ENCODE assay signal across 12 mouse cellular contexts in genomic region chr14:21813847-21814246, GRCm38 (mm10). TPM values are rescaled to one million over a fixed set of nuclear protein-coding genes. Genes with fewer than 3 reads are reported as not detected.
DNase-seq lines count a peak whose midpoint lies in the region; ATAC-seq lines count a peak whose summit lies in the region.
"Had no signal": no experiment of that assay in that cellular context is flagged by ENCODE, and none has a peak within 500 bp of the region (broad histone marks: within the 10 kb centered on the region; RNA-seq: fewer than 3 reads in every experiment).

No protein-coding gene starts in this region.

- DNase-seq in heart, adult 11 months, result no peak
- peak; percentile 66 for DNase-seq in lung, postnatal 36 days
- DNase-seq in lung, postnatal 10 days, result no peak
- no peak for DNase-seq in yolk sac, embryonic 10.5 days (ENCODE audit: low spot score)
- DNase-seq in right cerebral cortex, postnatal 4 days, result no peak
- DNase-seq: embryo, embryonic 11 days had no signal

- no peak overlapping the region for H3K9ac ChIP-seq in heart, embryonic 13.5 days
- H3K9ac ChIP-seq in hindbrain, embryonic 16.5 days (ENCODE audit: low read depth, low read length), result no peak overlapping the region
- H3K9ac ChIP-seq: limb, embryonic 13.5 days; neural tube, embryonic 13.5 days had no signal

- no peak overlapping the region for H3K4me3 ChIP-seq in heart, embryonic 13.5 days
- no peak overlapping the region for H3K4me3 ChIP-seq in hindbrain, embryonic 16.5 days (ENCODE audit: low read length)
- H3K4me3 ChIP-seq: limb, embryonic 13.5 days; neural tube, embryonic 13.5 days had no signal

- 72% methylated on average over 3 of the region's 3 CpGs for WGBS in heart, embryonic 13.5 days
- 87% methylated on average over 3 of the region's 3 CpGs for WGBS in hindbrain, embryonic 16.5 days

- H3K27me3 ChIP-seq in heart, embryonic 13.5 days (replicated peaks), result no peaks in the 10 kb centered on the region
- no peaks in the 10 kb centered on the region for H3K27me3 ChIP-seq in hindbrain, embryonic 16.5 days (replicated peaks; ENCODE audit: control insufficient read depth, insufficient read depth, low read length)
- H3K27me3 ChIP-seq: limb, embryonic 13.5 days; neural tube, embryonic 13.5 days had no signal

- H3K4me1 ChIP-seq in heart, embryonic 13.5 days, result peaks cover 35% of the 10 kb centered on the region
- H3K4me1 ChIP-seq in hindbrain, embryonic 16.5 days (ENCODE audit: control insufficient read depth, insufficient read depth, low read depth, low read length), result no peaks in the 10 kb centered on the region
- H3K4me1 ChIP-seq: limb, embryonic 13.5 days; neural tube, embryonic 13.5 days had no signal

- no peaks in the 10 kb centered on the region for H3K9me3 ChIP-seq in heart, embryonic 13.5 days
- H3K9me3 ChIP-seq in hindbrain, embryonic 16.5 days (ENCODE audit: control insufficient read depth, low read length), result no peaks in the 10 kb centered on the region
- H3K9me3 ChIP-seq: limb, embryonic 13.5 days; neural tube, embryonic 13.5 days had no signal

- H3K36me3 ChIP-seq in heart, embryonic 13.5 days, result no peaks in the 10 kb centered on the region
- H3K36me3 ChIP-seq in hindbrain, embryonic 16.5 days (ENCODE audit: control insufficient read depth, insufficient read depth, low read length), result no peaks in the 10 kb centered on the region
- H3K36me3 ChIP-seq: limb, embryonic 13.5 days; neural tube, embryonic 13.5 days had no signal

- 0 out of 2 replicates have a peak overlapping the region, but pooled peaks have one; percentile 28 for H3K27ac ChIP-seq in heart, embryonic 13.5 days (replicated peaks)
- no peak overlapping the region for H3K27ac ChIP-seq in hindbrain, embryonic 16.5 days (ENCODE audit: low read depth, low read length)
- H3K27ac ChIP-seq: limb, embryonic 13.5 days; neural tube, embryonic 13.5 days had no signal

- no peak for ATAC-seq in heart, embryonic 13.5 days (ENCODE audit: extremely low read depth, insufficient number of reproducible peaks, low FRiP score, low TSS enrichment)
- peak; percentile 30 for ATAC-seq in granulocyte monocyte progenitor cell, adult 5-6 weeks (replicated peaks; ENCODE audit: poor library complexity, severe bottlenecking)
- no peak for ATAC-seq in hindbrain, embryonic 16.5 days

- no peak overlapping the region for H3K4me2 ChIP-seq in heart, embryonic 13.5 days
- no peak overlapping the region for H3K4me2 ChIP-seq in hindbrain, embryonic 16.5 days (ENCODE audit: low read length)
- H3K4me2 ChIP-seq: heart, embryonic 11.5 days; limb, embryonic 13.5 days; neural tube, embryonic 13.5 days had no signal

RNA-seq across cellular contexts. Expression of gene Vdac2, which starts 11.2 kb away (rescaled TPM):
- polyA plus RNA-seq in heart, embryonic 13.5 days (2015; fragmentation: Nextera tagmentation; extraction: Ambion mirVana), result 414 and 475 TPM in 2 replicates
- 212 and 291 TPM in 2 replicates for total RNA-seq in granulocyte monocyte progenitor cell, adult 5-6 weeks (2014; fragmentation: Nextera tagmentation)
- 386 and 388 TPM in 2 replicates for total RNA-seq in granulocyte monocyte progenitor cell, adult 5-6 weeks (2017)
- polyA plus RNA-seq in hindbrain, embryonic 16.5 days (2015; fragmentation: Nextera tagmentation; extraction: Ambion mirVana), result 300 and 327 TPM in 2 replicates

RNA-seq across cellular contexts. Expression of gene Comtd1, which starts 34.9 kb away (rescaled TPM):
- 36.7 and 44.7 TPM in 2 replicates for polyA plus RNA-seq in heart, embryonic 13.5 days (2015; fragmentation: Nextera tagmentation; extraction: Ambion mirVana)
- 56.3 and 63.0 TPM in 2 replicates for total RNA-seq in granulocyte monocyte progenitor cell, adult 5-6 weeks (2014; fragmentation: Nextera tagmentation)
- 29.1 and 33.2 TPM in 2 replicates for total RNA-seq in granulocyte monocyte progenitor cell, adult 5-6 weeks (2017)
- polyA plus RNA-seq in hindbrain, embryonic 16.5 days (2015; fragmentation: Nextera tagmentation; extraction: Ambion mirVana), result 59.2 and 68.9 TPM in 2 replicates
